Mouse (Mus musculus): ENCODE measurements around the gene Pzp.

Pzp gene

GRCm38 (mm10) chr6:128479463-128480454 is 46.8 kb downstream of the Pzp start:
- DNase-seq (ENCODE audit: low spot score in 2 of 2): peak; percentile 91 to 100

GRCm38 (mm10) chr6:128477495-128477894 is 49.0 kb downstream of the Pzp start:
- DNase-seq (ENCODE audit: low spot score in 2 of 2): no peak

GRCm38 (mm10) chr6:128474112-128474511 is 52.4 kb downstream of the Pzp start:
- DNase-seq (ENCODE audit: low spot score in 2 of 2): no peak

GRCm38 (mm10) chr6:128469451-128469850 is 57.1 kb downstream of the Pzp start:
- DNase-seq (ENCODE audit: low spot score in 2 of 2): peak in 1 of 2 experiments; percentile 53

- peak in 1 of 2 experiments; percentile 20 for DNase-seq (ENCODE audit: low spot score in 2 of 2)
Observed at GRCm38 (mm10) chr6:128467298-128467697, 59.2 kb downstream of the Pzp start.

- DNase-seq (ENCODE audit: low spot score in 2 of 2): no peak
Observed at GRCm38 (mm10) chr6:128466563-128466962, 60.0 kb downstream of the Pzp start.

GRCm38 (mm10) chr6:128466043-128466442 is 60.5 kb downstream of the Pzp start:
- no peak for DNase-seq (ENCODE audit: low spot score in 2 of 2)

GRCm38 (mm10) chr6:128464996-128465395 is 61.5 kb downstream of the Pzp start:
- no peak for DNase-seq (ENCODE audit: low spot score in 2 of 2)

GRCm38 (mm10) chr6:128461606-128462005 is 64.9 kb downstream of the Pzp start:
- no peak for DNase-seq (ENCODE audit: low spot score in 2 of 2)

GRCm38 (mm10) chr6:128460729-128461503 is 65.6 kb downstream of the Pzp start:
- no peak for DNase-seq (ENCODE audit: low spot score in 2 of 2)

GRCm38 (mm10) chr6:128460321-128460720 is 66.2 kb downstream of the Pzp start:
- no peak for DNase-seq (ENCODE audit: low spot score in 2 of 2)

- no peak for DNase-seq (ENCODE audit: low spot score in 2 of 2)
Observed at GRCm38 (mm10) chr6:128457186-128457585, 69.3 kb downstream of the Pzp start.

GRCm38 (mm10) chr6:128455835-128456605 is 70.5 kb downstream of the Pzp start:
- no peak for DNase-seq (ENCODE audit: low spot score in 2 of 2)

GRCm38 (mm10) chr6:128447063-128447462 is 79.5 kb downstream of the Pzp start:
- no peak for DNase-seq (ENCODE audit: low spot score in 2 of 2)

- peak in 1 of 2 experiments; percentile 46 for DNase-seq (ENCODE audit: low spot score in 2 of 2)
Observed at GRCm38 (mm10) chr6:128445761-128446535, 80.6 kb downstream of the Pzp start.

- DNase-seq (ENCODE audit: low spot score in 2 of 2): no peak
Observed at GRCm38 (mm10) chr6:128440238-128440637, 86.3 kb downstream of the Pzp start.

- peak in 1 of 2 experiments; percentile 33 for DNase-seq (ENCODE audit: low spot score in 2 of 2)
Observed at GRCm38 (mm10) chr6:128438871-128439341, 87.6 kb downstream of the Pzp start.

- DNase-seq (ENCODE audit: low spot score in 2 of 2): peak; percentile 85 to 90
Observed at GRCm38 (mm10) chr6:128438317-128438870, 88.1 kb downstream of the Pzp start, which contains the start of gene Fkbp4. TSS of gene Fkbp4 (minus strand) at chr6:128438677.

- DNase-seq (ENCODE audit: low spot score in 2 of 2): peak; percentile 54 to 59
Observed at GRCm38 (mm10) chr6:128437731-128438316, 88.7 kb downstream of the Pzp start.

GRCm38 (mm10) chr6:128437288-128437687 is 89.2 kb downstream of the Pzp start:
- DNase-seq (ENCODE audit: low spot score in 2 of 2): no peak
